Mouse (Mus musculus): ENCODE measurements around the gene Exo5.

- TF ChIP-seq CTCF (IDR thresholded peaks at IDR 0.05; ENCODE audit: insufficient read depth, low read length) (no peak), POLR2A (IDR thresholded peaks at IDR 0.05; ENCODE audit: borderline replicate concordance, extremely low read depth, low read depth, low read length) (no peak)
These were observed 35.9 kb downstream of the Exo5 start for GRCm38 (mm10) chr4:120888884-120889283.

Data from lung, adult 2 months (tissue).